Mouse (Mus musculus): Measurements from ENCODE around the gene Hist1h4d.
A peak's percentile ranks its signal among the peaks of the same experiment; 100 is the strongest.
"Not testable (repeated sequence)": the region's sequence is repeated elsewhere in the genome, so short reads cannot be mapped to it uniquely, and the experiment has no call there.

The Hist1h4d gene

GRCm38 (mm10) chr13:23551146-23551834 lies 30.1 kb upstream of the Hist1h4d start, which contains the start of gene Hist1h4f:
Hist1h4f (minus strand) TSS chr13:23551648.
- DNase-seq, result peak; percentile 74

- no peak for DNase-seq
These were observed 29.2 kb upstream of the Hist1h4d start for GRCm38 (mm10) chr13:23551931-23552914.

GRCm38 (mm10) chr13:23552962-23553361 lies 28.4 kb upstream of the Hist1h4d start, which contains the start of gene Hist1h1d:
Hist1h1d (plus strand) TSS chr13:23553262.
- no peak for DNase-seq

- DNase-seq, result no peak
These were observed 27.0 kb upstream of the Hist1h4d start for GRCm38 (mm10) chr13:23554393-23554792.

GRCm38 (mm10) chr13:23554925-23555838 lies 26.2 kb upstream of the Hist1h4d start:
- DNase-seq, result peak; percentile 58

- DNase-seq, result peak; percentile 48
These were observed 25.5 kb upstream of the Hist1h4d start for GRCm38 (mm10) chr13:23555839-23556416.

- DNase-seq, result no peak
These were observed 24.5 kb upstream of the Hist1h4d start for GRCm38 (mm10) chr13:23556906-23557305.

- DNase-seq, result not testable (repeated sequence)
These were observed 20.7 kb upstream of the Hist1h4d start for GRCm38 (mm10) chr13:23560699-23561098.

- DNase-seq, result not testable (repeated sequence)
These were observed 19.9 kb upstream of the Hist1h4d start for GRCm38 (mm10) chr13:23561531-23561882.

GRCm38 (mm10) chr13:23561883-23562659 lies 19.3 kb upstream of the Hist1h4d start, which contains the start of gene Hist1h3e:
Hist1h3e (minus strand) TSS chr13:23562369.
- DNase-seq, result peak; percentile 89

GRCm38 (mm10) chr13:23562699-23563462 lies 18.5 kb upstream of the Hist1h4d start:
- DNase-seq, result no peak

GRCm38 (mm10) chr13:23564482-23564881 lies 16.9 kb upstream of the Hist1h4d start:
- no peak for DNase-seq

GRCm38 (mm10) chr13:23570261-23571021 lies 11.0 kb upstream of the Hist1h4d start:
- DNase-seq, result not testable (repeated sequence)

GRCm38 (mm10) chr13:23571022-23571503 lies 10.3 kb upstream of the Hist1h4d start, which contains the start of the genes Hist1h2ae and Hist1h2bg:
Hist1h2ae (minus strand) TSS chr13:23571220.
Hist1h2bg (plus strand) TSS chr13:23571396.
- DNase-seq, result peak; percentile 58

- DNase-seq, result not testable (repeated sequence)
These were observed 9.7 kb upstream of the Hist1h4d start for GRCm38 (mm10) chr13:23571504-23572217.

- DNase-seq, result no peak
These were observed 9.0 kb upstream of the Hist1h4d start for GRCm38 (mm10) chr13:23572218-23573033.

- DNase-seq, result not testable (repeated sequence)
These were observed 8.1 kb upstream of the Hist1h4d start for GRCm38 (mm10) chr13:23573034-23573897.
